Mouse (Mus musculus): Measurements from ENCODE around the gene Bcl7c.

GRCm38 (mm10) chr7:127727898-127728297 lies 19.2 kb upstream of the Bcl7c start:
- no peak for TF ChIP-seq POLR2A (IDR thresholded peaks at IDR 0.05; ENCODE audit: insufficient read length, low read depth)
- no peak for TF ChIP-seq E2F4 (IDR thresholded peaks at IDR 0.05; ENCODE audit: insufficient read depth)
- no peak for TF ChIP-seq TCF12 (IDR thresholded peaks at IDR 0.05; ENCODE audit: insufficient read depth, poor library complexity, severe bottlenecking)
- no peak for TF ChIP-seq MYOG (IDR thresholded peaks at IDR 0.05; ENCODE audit: control insufficient read depth in 1 of 3, insufficient read depth in 1 of 3, insufficient read length in 2 of 3, low read depth in 2 of 3)
- TF ChIP-seq USF1 (IDR thresholded peaks at IDR 0.05; ENCODE audit: low read depth), result no peak
- no peak for TF ChIP-seq MAX (IDR thresholded peaks at IDR 0.05; ENCODE audit: low read depth)
- no peak for TF ChIP-seq CEBPB (IDR thresholded peaks at IDR 0.05; ENCODE audit: insufficient read depth, poor library complexity, severe bottlenecking)
- no peak for TF ChIP-seq POLR2AphosphoS2 (IDR thresholded peaks at IDR 0.05; ENCODE audit: insufficient read length, low read depth)

Data from myocyte (in vitro differentiated cells).